Mouse (Mus musculus): ENCODE measurements at regions not wholly inside any gene's neighbourhood (a gene's known extent, or its start where the extent isn't known, plus 50 kb on each side); places are given as distances from the start of the nearest gene placed in this dataset.

- no peak overlapping the region for H3K27ac ChIP-seq (ENCODE audit: control insufficient read depth, low read depth, low read length)
- H3K9me3 ChIP-seq (replicated peaks; ENCODE audit: insufficient read depth, low read length) = no peaks in the 10 kb centered on the region
- no peak overlapping the region for H3K4me3 ChIP-seq (ENCODE audit: control insufficient read depth in 1 of 2, insufficient read depth in 1 of 2, low read depth in 2 of 2, low read length in 2 of 2)
- H3K4me1 ChIP-seq (ENCODE audit: control insufficient read depth in 1 of 2, insufficient read depth in 2 of 2, low read length in 2 of 2) = no peaks in the 10 kb centered on the region
- H3K27me3 ChIP-seq (ENCODE audit: control insufficient read depth in 1 of 2, insufficient read depth in 2 of 2, low read length in 2 of 2) = no peaks in the 10 kb centered on the region
- TF ChIP-seq POLR2AphosphoS2 (IDR thresholded peaks at IDR 0.05; ENCODE audit: low read length) (no peak), SIN3A (IDR thresholded peaks at IDR 0.05; ENCODE audit: low read length) (no peak), MAX (IDR thresholded peaks at IDR 0.05; ENCODE audit: low read length) (no peak), SMC3 (IDR thresholded peaks at IDR 0.05; ENCODE audit: low read depth, low read length) (no peak), GABPA (IDR thresholded peaks at IDR 0.05; ENCODE audit: low read depth, low read length) (no peak), MYC (IDR thresholded peaks at IDR 0.05; ENCODE audit: low read depth, low read length) (no peak), NELFE (IDR thresholded peaks at IDR 0.05; ENCODE audit: low read depth, low read length) (no peak), USF1 (IDR thresholded peaks at IDR 0.05; ENCODE audit: low read depth, low read length) (no peak), E2F4 (IDR thresholded peaks at IDR 0.05; ENCODE audit: borderline replicate concordance, low read depth, low read length) (no peak), ZMIZ1 (IDR thresholded peaks at IDR 0.05; ENCODE audit: low read depth, low read length) (no peak)
- no peaks in the 10 kb centered on the region for H3K79me2 ChIP-seq (ENCODE audit: control insufficient read depth, insufficient read depth, low read length, poor library complexity)
- DNase-seq (ENCODE audit: low read depth, low spot score) = no peak
- no peaks in the 10 kb centered on the region for H3K36me3 ChIP-seq (ENCODE audit: control insufficient read depth in 1 of 2, insufficient read depth in 2 of 2, low read length in 2 of 2)
- H3K9ac ChIP-seq (ENCODE audit: control insufficient read depth, low read depth, low read length, poor library complexity, severe bottlenecking) = no peak overlapping the region
These were observed 312.6 kb downstream of the Ajap1 start for GRCm38 (mm10) chr4:153169991-153170390.

DNA sequence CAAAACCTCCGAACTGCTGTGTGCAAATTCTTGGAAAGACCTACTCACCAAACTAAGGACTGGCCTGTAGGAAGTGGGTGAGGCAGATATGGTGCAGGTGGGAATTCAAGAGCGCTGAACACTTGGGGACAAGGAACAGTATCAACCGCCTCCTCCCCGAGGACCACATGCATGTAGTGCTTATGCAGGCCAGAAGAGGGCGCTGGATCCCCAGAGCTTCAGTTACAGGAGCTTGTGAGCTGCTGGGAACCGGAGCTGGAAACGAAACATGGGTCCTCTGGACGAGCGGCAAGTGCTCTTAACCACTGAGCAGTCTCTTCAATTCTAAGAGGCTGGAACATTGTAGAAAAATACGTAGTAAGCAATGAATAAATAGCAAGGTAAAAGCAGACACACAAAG is 317.8 kb downstream of the Ajap1 start:
- no peaks in the 10 kb centered on the region for H3K4me1 ChIP-seq (ENCODE audit: control insufficient read depth in 1 of 2, insufficient read depth in 2 of 2, low read length in 2 of 2)
- TF ChIP-seq TAL1 (IDR thresholded peaks at IDR 0.05; ENCODE audit: low read length) (no peak), E2F4 (IDR thresholded peaks at IDR 0.05; ENCODE audit: borderline replicate concordance, low read depth, low read length) (no peak), MYB (IDR thresholded peaks at IDR 0.05; ENCODE audit: low read depth, low read length) (no peak), ETS1 (IDR thresholded peaks at IDR 0.05; ENCODE audit: low read depth, low read length) (no peak), MAZ (IDR thresholded peaks at IDR 0.05; ENCODE audit: low read depth, low read length) (no peak), MYC (IDR thresholded peaks at IDR 0.05; ENCODE audit: low read depth, low read length) (no peak), USF1 (IDR thresholded peaks at IDR 0.05; ENCODE audit: low read depth, low read length) (no peak), ELF1 (IDR thresholded peaks at IDR 0.05; ENCODE audit: low read depth, low read length) (no peak), MAX (IDR thresholded peaks at IDR 0.05; ENCODE audit: low read length) (no peak), CHD1 (IDR thresholded peaks at IDR 0.05; ENCODE audit: low read depth, low read length) (no peak), JUND (IDR thresholded peaks at IDR 0.05; ENCODE audit: low read depth, low read length) (no peak), RCOR1 (IDR thresholded peaks at IDR 0.05; ENCODE audit: low read depth, low read length) (no peak), POLR2A (IDR thresholded peaks at IDR 0.05; ENCODE audit: control insufficient read depth in 1 of 2, insufficient read depth in 1 of 2, low read depth in 1 of 2, low read length in 2 of 2, poor library complexity in 1 of 2) (no peak)

More for the DNA sequence above, 317.8 kb downstream of the Ajap1 start:
- Histone ChIP-seq H3K9me3 (replicated peaks; ENCODE audit: insufficient read depth, low read length) (no peaks in the 10 kb centered on the region), H3K27ac (ENCODE audit: control insufficient read depth, low read depth, low read length) (no peak overlapping the region), H3K9ac (ENCODE audit: control insufficient read depth, low read depth, low read length, poor library complexity, severe bottlenecking) (no peak overlapping the region), H3K36me3 (ENCODE audit: control insufficient read depth in 1 of 2, insufficient read depth in 2 of 2, low read length in 2 of 2) (no peaks in the 10 kb centered on the region), H3K79me2 (ENCODE audit: control insufficient read depth, insufficient read depth, low read length, poor library complexity) (no peaks in the 10 kb centered on the region), H3K4me3 (ENCODE audit: control insufficient read depth in 1 of 2, insufficient read depth in 1 of 2, low read depth in 2 of 2, low read length in 2 of 2) (no peak overlapping the region), H3K27me3 (ENCODE audit: control insufficient read depth in 1 of 2, insufficient read depth in 2 of 2, low read length in 2 of 2) (no peaks in the 10 kb centered on the region)
- no peak for DNase-seq (ENCODE audit: low read depth, low spot score)
